Mouse (Mus musculus) MEL (cell line): ENCODE measurements around the gene Tapbpl. TPM values are rescaled to one million over a fixed set of nuclear protein-coding genes. Genes with fewer than 3 reads are reported as not detected.
"Not testable (repeated sequence)": the region's sequence is repeated elsewhere in the genome, so short reads cannot be mapped to it uniquely, and the experiment has no call there.

Source experiments
- DNase-seq: peaks from one replicate; pipeline ENCODE4 v3.0.0; 2011; ENCODE audit warnings: low read depth, low spot score
- H3K27ac ChIP-seq: 2 replicates; pipeline ENCODE4 v1.5.1; 2012; ENCODE audit warnings: low read depth, mild to moderate bottlenecking, control low read depth, low read length, moderate library complexity; ENCODE audit not compliant: control insufficient read depth
- H3K27me3 ChIP-seq, 2 experiments: fragments of 150-350 bp in 1 of 2; sonication (generic) in 1 of 2; 2 replicates each; pipeline ENCODE4 v1.6.1; 2012; ENCODE audit warnings: low read length in 2 of 2, mild to moderate bottlenecking in 2 of 2, improper control_type of control experiment in 1 of 2, moderate library complexity in 1 of 2; ENCODE audit not compliant: insufficient read depth in 2 of 2, control insufficient read depth in 1 of 2
- H3K36me3 ChIP-seq, 2 experiments: 2 replicates each; pipeline ENCODE4 v1.6.1; 2012 to 2014; ENCODE audit warnings: low read length in 2 of 2, improper control_type of control experiment in 1 of 2, inconsistent platforms in 1 of 2, mild to moderate bottlenecking in 1 of 2; ENCODE audit not compliant: insufficient read depth in 2 of 2, control insufficient read depth in 1 of 2
- H3K4me1 ChIP-seq, 2 experiments: fragments of 150-350 bp in 1 of 2; sonication (generic) in 1 of 2; 2 replicates each; pipeline ENCODE4 v1.6.1; 2012; ENCODE audit warnings: low read length in 2 of 2, improper control_type of control experiment in 1 of 2, mild to moderate bottlenecking in 1 of 2; ENCODE audit not compliant: insufficient read depth in 2 of 2, control insufficient read depth in 1 of 2
- H3K4me3 ChIP-seq, 2 experiments: fragments of 150-350 bp in 1 of 2; sonication (generic) in 1 of 2; 2 replicates each; pipeline ENCODE4 v1.5.1; 2012; ENCODE audit warnings: low read depth in 2 of 2, low read length in 2 of 2, mild to moderate bottlenecking in 2 of 2, moderate library complexity in 2 of 2, control low read depth in 1 of 2, improper control_type of control experiment in 1 of 2; ENCODE audit not compliant: control insufficient read depth in 1 of 2, insufficient read depth in 1 of 2
- H3K79me2 ChIP-seq: 2 replicates; pipeline ENCODE4 v1.6.1; 2012; ENCODE audit warnings: mild to moderate bottlenecking, low read length, moderate library complexity; ENCODE audit not compliant: control insufficient read depth, poor library complexity, insufficient read depth
- H3K9ac ChIP-seq: 2 replicates; pipeline ENCODE4 v1.6.1; 2012; ENCODE audit warnings: low read depth, mild to moderate bottlenecking, control low read depth, low read length, moderate library complexity; ENCODE audit not compliant: control insufficient read depth, poor library complexity, severe bottlenecking
- H3K9me3 ChIP-seq: fragments of 150-350 bp; sonication (generic); replicated peaks from 2 replicates; pipeline ENCODE4 v1.6.1; 2012; ENCODE audit warnings: mild to moderate bottlenecking, low read length, improper control_type of control experiment, moderate library complexity; ENCODE audit not compliant: insufficient read depth
- BHLHE40 ChIP-seq: IDR thresholded peaks from 2 replicates; pipeline ENCODE4 v1.6.1; 2012; ENCODE audit warnings: low read depth, mild to moderate bottlenecking, inconsistent platforms, low read length, improper control_type of control experiment, borderline replicate concordance
- CHD1 ChIP-seq: IDR thresholded peaks from 2 replicates; pipeline ENCODE4 v1.6.1; 2012; ENCODE audit warnings: low read depth, mild to moderate bottlenecking, inconsistent platforms, low read length, improper control_type of control experiment
- CTCF ChIP-seq, 3 experiments: IDR thresholded peaks in 2 of 3; conservative IDR thresholded peaks in 1 of 3; 2 replicates each; pipeline ENCODE4 v1.5.1; 2011 to 2012; ENCODE audit warnings: low read length in 3 of 3, low read depth in 2 of 3, mild to moderate bottlenecking in 2 of 3, improper control_type of control experiment in 1 of 3, inconsistent platforms in 1 of 3, mixed read lengths in 1 of 3, moderate library complexity in 1 of 3; ENCODE audit not compliant: control insufficient read depth in 1 of 3, insufficient read depth in 1 of 3, poor library complexity in 1 of 3, severe bottlenecking in 1 of 3
- E2F4 ChIP-seq: IDR thresholded peaks from 2 replicates; pipeline ENCODE4 v1.6.1; 2011; ENCODE audit warnings: low read depth, low read length, improper control_type of control experiment, borderline replicate concordance
- ELF1 ChIP-seq: IDR thresholded peaks from 2 replicates; pipeline ENCODE4 v1.6.1; 2014; ENCODE audit warnings: low read depth, mild to moderate bottlenecking, inconsistent platforms, low read length, improper control_type of control experiment, moderate library complexity
- GABPA ChIP-seq: IDR thresholded peaks from 2 replicates; pipeline ENCODE4 v1.6.1; 2012; ENCODE audit warnings: low read depth, mild to moderate bottlenecking, inconsistent platforms, low read length, improper control_type of control experiment, moderate library complexity
- GATA1 ChIP-seq: IDR thresholded peaks from 2 replicates; pipeline ENCODE4 v1.6.1; 2011; ENCODE audit warnings: low read depth, low read length, improper control_type of control experiment
- KAT2A ChIP-seq: conservative IDR thresholded peaks from 2 replicates; pipeline ENCODE4 v1.6.1; 2012; ENCODE audit warnings: low read depth, low read length, improper control_type of control experiment, inconsistent platforms
- MAZ ChIP-seq: IDR thresholded peaks from 2 replicates; pipeline ENCODE4 v1.6.1; 2012; ENCODE audit warnings: low read depth, mild to moderate bottlenecking, inconsistent platforms, low read length, improper control_type of control experiment
- MEF2A ChIP-seq: IDR thresholded peaks from 2 replicates; pipeline ENCODE4 v1.6.1; 2014; ENCODE audit warnings: low read depth, mild to moderate bottlenecking, inconsistent platforms, low read length, improper control_type of control experiment; ENCODE audit not compliant: poor library complexity, insufficient replicate concordance, severe bottlenecking; ENCODE audit errors: extremely low read depth
- MXI1 ChIP-seq: IDR thresholded peaks from 2 replicates; pipeline ENCODE4 v1.6.1; 2011; ENCODE audit warnings: mild to moderate bottlenecking, low read depth, low read length, improper control_type of control experiment
- NELFE ChIP-seq: IDR thresholded peaks from 2 replicates; pipeline ENCODE4 v1.6.1; 2011; ENCODE audit warnings: low read depth, low read length, improper control_type of control experiment
- POLR2AphosphoS5 ChIP-seq: IDR thresholded peaks from 2 replicates; pipeline ENCODE4 v1.6.1; 2012; ENCODE audit warnings: low read depth, borderline replicate concordance, mild to moderate bottlenecking, inconsistent platforms, low read length, moderate library complexity, mixed read lengths
- RCOR1 ChIP-seq: IDR thresholded peaks from 2 replicates; pipeline ENCODE4 v1.6.1; 2012; ENCODE audit warnings: low read depth, mild to moderate bottlenecking, inconsistent platforms, low read length, improper control_type of control experiment
- SIN3A ChIP-seq: IDR thresholded peaks from 2 replicates; pipeline ENCODE4 v1.6.1; 2012; ENCODE audit warnings: low read length, improper control_type of control experiment, inconsistent platforms
- TAL1 ChIP-seq: IDR thresholded peaks from 2 replicates; pipeline ENCODE4 v1.6.1; 2012; ENCODE audit warnings: mild to moderate bottlenecking, inconsistent platforms, low read length, moderate library complexity, mixed read lengths
- TBP ChIP-seq: IDR thresholded peaks from 2 replicates; pipeline ENCODE4 v1.8.0; 2011; ENCODE audit warnings: low read depth, low read length, improper control_type of control experiment
- USF1 ChIP-seq: IDR thresholded peaks from 2 replicates; pipeline ENCODE4 v1.6.1; 2014; ENCODE audit warnings: low read depth, mild to moderate bottlenecking, inconsistent platforms, low read length, improper control_type of control experiment, moderate library complexity
- ZMIZ1 ChIP-seq: IDR thresholded peaks from 2 replicates; pipeline ENCODE4 v1.6.1; 2012; ENCODE audit warnings: low read depth, mild to moderate bottlenecking, inconsistent platforms, low read length, improper control_type of control experiment, moderate library complexity
- polyA plus RNA-seq, 2 experiments: library from polyadenylated mRNA; stranded (reverse) in 1 of 2; unstranded in 1 of 2; fragments of >175 nt in 1 of 2; fragments of >200 nt in 1 of 2; gene quantifications; 2 replicates each; pipeline versions ENCODE4 v1.2.1 to v1.2.4; 2012; ENCODE audit warnings: low replicate concordance in 2 of 2, low read depth in 1 of 2; ENCODE audit not compliant: insufficient read length in 2 of 2, insufficient read depth in 1 of 2, missing spikeins in 1 of 2
- total RNA-seq: library from RNA; depleted of rRNA; stranded (reverse); fragments of 300-350 nt; gene quantifications from 2 replicates; pipeline ENCODE4 v1.2.3, GENCODE M21; 2012

The Tapbpl gene
- total and polyA plus RNA-seq, 3 experiments, result 2.5 to 5.2 TPM; not detected in 1

- peaks cover 2 to 7% of the 10 kb centered on the region in 2 experiments for H3K27me3 ChIP-seq
- DNase-seq, result no peak
- no peak for TF ChIP-seq RCOR1
- TF ChIP-seq BHLHE40, result no peak
- no peak for TF ChIP-seq MEF2A
- peaks cover 0 to 15% of the 10 kb centered on the region in 2 experiments; a peak in 2 of 4 replicates for H3K36me3 ChIP-seq
- H3K79me2 ChIP-seq, result no peaks in the 10 kb centered on the region
- no peaks in the 10 kb centered on the region for H3K9me3 ChIP-seq
- no peak overlapping the region for H3K27ac ChIP-seq
- H3K4me1 ChIP-seq, result peaks cover 0 to 10% of the 10 kb centered on the region in 2 experiments; a peak in 3 of 4 replicates
- no peak overlapping the region for H3K9ac ChIP-seq
- no peak overlapping the region for H3K4me3 ChIP-seq
Measured at GRCm38 (mm10) chr6:125267469-125267868, 35.8 kb upstream of the Tapbpl start.

GRCm38 (mm10) chr6:125266600-125266999 is 34.9 kb upstream of the Tapbpl start:
- TF ChIP-seq CTCF (IDR thresholded peaks at IDR 0.05 in 2 of 3, conservative IDR thresholded peaks at IDR 0.05 in 1 of 3; ENCODE audit: control insufficient read depth in 1 of 3, insufficient read depth in 1 of 3, low read depth in 2 of 3, low read length in 3 of 3, poor library complexity in 1 of 3, severe bottlenecking in 1 of 3), result peak in 1 of 3 experiments; percentile 13; a peak in 1 of 6 replicates
- H3K9ac ChIP-seq, H3K79me2 ChIP-seq, H3K27me3 ChIP-seq, DNase-seq, H3K27ac ChIP-seq, H3K4me3 ChIP-seq, H3K9me3 ChIP-seq: not testable (repeated sequence)
- H3K36me3 ChIP-seq, result peaks cover 0 to 13% of the 10 kb centered on the region in 2 experiments; a peak in 2 of 4 replicates
- H3K4me1 ChIP-seq, result peaks cover 0 to 10% of the 10 kb centered on the region in 2 experiments; a peak in 3 of 4 replicates

GRCm38 (mm10) chr6:125266091-125266490 is 34.4 kb upstream of the Tapbpl start:
- Histone ChIP-seq H3K36me3 (peaks cover 0 to 11% of the 10 kb centered on the region in 2 experiments; a peak in 2 of 4 replicates), H3K27ac (no peak overlapping the region), H3K27me3 (peaks cover 4 to 7% of the 10 kb centered on the region in 2 experiments), H3K9me3 (no peaks in the 10 kb centered on the region), H3K4me1 (peaks cover 0 to 10% of the 10 kb centered on the region in 2 experiments; a peak in 3 of 4 replicates), H3K9ac (no peak overlapping the region), H3K79me2 (no peaks in the 10 kb centered on the region), H3K4me3 (no peak overlapping the region)
- no peak for DNase-seq
- TF ChIP-seq TBP, result no peak
- no peak for TF ChIP-seq KAT2A
- no peak for TF ChIP-seq E2F4
- no peak for TF ChIP-seq MXI1
- no peak for TF ChIP-seq SIN3A
- no peak for TF ChIP-seq ELF1
- TF ChIP-seq USF1, result no peak
- no peak for TF ChIP-seq BHLHE40
- no peak for TF ChIP-seq GABPA
- no peak for TF ChIP-seq MAZ
- TF ChIP-seq GATA1, result no peak
- no peak for TF ChIP-seq TAL1
- no peak for TF ChIP-seq CHD1
- no peak for TF ChIP-seq POLR2AphosphoS5
- TF ChIP-seq ZMIZ1, result no peak
- TF ChIP-seq NELFE, result no peak
